Mouse (Mus musculus): ENCODE measurements around the gene Hmga2. TPM values are rescaled to one million over a fixed set of nuclear protein-coding genes. Genes with fewer than 3 reads are reported as not detected.
"Not testable (repeated sequence)": the region's sequence is repeated elsewhere in the genome, so short reads cannot be mapped to it uniquely, and the experiment has no call there.

Gene Hmga2
- polyA plus RNA-seq, 1 experiment = 1.8 TPM

- no peaks in the 10 kb centered on the region for H3K4me1 ChIP-seq (ENCODE audit: control insufficient read depth, insufficient read depth, low read length)
- no peak overlapping the region for H3K27ac ChIP-seq (ENCODE audit: insufficient read depth, low read depth, low read length)
- no peak overlapping the region for H3K4me3 ChIP-seq (ENCODE audit: insufficient read depth, low read length)
- no peak for TF ChIP-seq CTCF (IDR thresholded peaks at IDR 0.05; ENCODE audit: low read depth, low read length)
- TF ChIP-seq POLR2A (IDR thresholded peaks at IDR 0.05; ENCODE audit: borderline replicate concordance, low read depth, low read length) = no peak
Measured at GRCm38 (mm10) chr10:120375438-120375837, 100.8 kb downstream of the Hmga2 start.

- Histone ChIP-seq H3K4me3 (ENCODE audit: insufficient read depth, low read length) (no peak overlapping the region), H3K4me1 (ENCODE audit: control insufficient read depth, insufficient read depth, low read length) (peaks cover 7% of the 10 kb centered on the region; the same call in 1 of the 2 replicates), H3K27ac (ENCODE audit: insufficient read depth, low read depth, low read length) (no peak overlapping the region)
- TF ChIP-seq CTCF (IDR thresholded peaks at IDR 0.05; ENCODE audit: low read depth, low read length) (no peak), POLR2A (IDR thresholded peaks at IDR 0.05; ENCODE audit: borderline replicate concordance, low read depth, low read length) (no peak)
Measured at GRCm38 (mm10) chr10:120371215-120371614, 105.1 kb downstream of the Hmga2 start.

GRCm38 (mm10) chr10:120369187-120369805 lies 107.0 kb downstream of the Hmga2 start:
- H3K4me1 ChIP-seq (ENCODE audit: control insufficient read depth, insufficient read depth, low read length) = peaks cover 9% of the 10 kb centered on the region; the same call in 1 of the 2 replicates
- no peak overlapping the region for H3K27ac ChIP-seq (ENCODE audit: insufficient read depth, low read depth, low read length)
- TF ChIP-seq POLR2A (IDR thresholded peaks at IDR 0.05; ENCODE audit: borderline replicate concordance, low read depth, low read length) (no peak), CTCF (IDR thresholded peaks at IDR 0.05; ENCODE audit: low read depth, low read length) (no peak)
- no peak overlapping the region for H3K4me3 ChIP-seq (ENCODE audit: insufficient read depth, low read length)

GRCm38 (mm10) chr10:120366173-120366592 lies 110.1 kb downstream of the Hmga2 start:
- H3K4me1 ChIP-seq (ENCODE audit: control insufficient read depth, insufficient read depth, low read length); H3K4me3 ChIP-seq (ENCODE audit: insufficient read depth, low read length): not testable (repeated sequence)
- H3K27ac ChIP-seq (ENCODE audit: insufficient read depth, low read depth, low read length) = peak overlapping the region; percentile 45

- Histone ChIP-seq H3K4me1 (ENCODE audit: control insufficient read depth, insufficient read depth, low read length) (peaks cover 9% of the 10 kb centered on the region; the same call in 1 of the 2 replicates), H3K27ac (ENCODE audit: insufficient read depth, low read depth, low read length) (peak overlapping the region; percentile 45), H3K4me3 (ENCODE audit: insufficient read depth, low read length) (no peak overlapping the region)
- TF ChIP-seq POLR2A (IDR thresholded peaks at IDR 0.05; ENCODE audit: borderline replicate concordance, low read depth, low read length) (no peak), CTCF (IDR thresholded peaks at IDR 0.05; ENCODE audit: low read depth, low read length) (no peak)
Measured at GRCm38 (mm10) chr10:120365380-120366172, 110.7 kb downstream of the Hmga2 start.

- TF ChIP-seq CTCF (IDR thresholded peaks at IDR 0.05; ENCODE audit: low read depth, low read length) (no peak), POLR2A (IDR thresholded peaks at IDR 0.05; ENCODE audit: borderline replicate concordance, low read depth, low read length) (no peak)
- no peak overlapping the region for H3K27ac ChIP-seq (ENCODE audit: insufficient read depth, low read depth, low read length)
- peaks cover 9% of the 10 kb centered on the region; the same call in 1 of the 2 replicates for H3K4me1 ChIP-seq (ENCODE audit: control insufficient read depth, insufficient read depth, low read length)
- H3K4me3 ChIP-seq (ENCODE audit: insufficient read depth, low read length) = no peak overlapping the region
Measured at GRCm38 (mm10) chr10:120363983-120364582, 112.2 kb downstream of the Hmga2 start.

- H3K4me3 ChIP-seq (ENCODE audit: insufficient read depth, low read length); H3K27ac ChIP-seq (ENCODE audit: insufficient read depth, low read depth, low read length); H3K4me1 ChIP-seq (ENCODE audit: control insufficient read depth, insufficient read depth, low read length): not testable (repeated sequence)
Measured at GRCm38 (mm10) chr10:120363298-120363982, 112.8 kb downstream of the Hmga2 start.

- TF ChIP-seq POLR2A (IDR thresholded peaks at IDR 0.05; ENCODE audit: borderline replicate concordance, low read depth, low read length) (no peak), CTCF (IDR thresholded peaks at IDR 0.05; ENCODE audit: low read depth, low read length) (no peak)
- H3K4me3 ChIP-seq (ENCODE audit: insufficient read depth, low read length) = no peak overlapping the region
- H3K4me1 ChIP-seq (ENCODE audit: control insufficient read depth, insufficient read depth, low read length) = no peaks in the 10 kb centered on the region
- no peak overlapping the region for H3K27ac ChIP-seq (ENCODE audit: insufficient read depth, low read depth, low read length)
Measured at GRCm38 (mm10) chr10:120354523-120355030, 121.7 kb downstream of the Hmga2 start.

- no peak overlapping the region for H3K27ac ChIP-seq (ENCODE audit: insufficient read depth, low read depth, low read length)
Measured at GRCm38 (mm10) chr10:120345325-120345724, 130.9 kb downstream of the Hmga2 start.

More at GRCm38 (mm10) chr10:120345325-120345724, 130.9 kb downstream of the Hmga2 start:
- Histone ChIP-seq H3K4me3 (ENCODE audit: insufficient read depth, low read length) (no peak overlapping the region), H3K4me1 (ENCODE audit: control insufficient read depth, insufficient read depth, low read length) (no peaks in the 10 kb centered on the region)
- TF ChIP-seq POLR2A (IDR thresholded peaks at IDR 0.05; ENCODE audit: borderline replicate concordance, low read depth, low read length) = no peak
- no peak for TF ChIP-seq CTCF (IDR thresholded peaks at IDR 0.05; ENCODE audit: low read depth, low read length)
